Mouse (Mus musculus) heart, adult 2 months (tissue): ENCODE data around the gene Foxr1. TPM values are rescaled to one million over a fixed set of nuclear protein-coding genes. Genes with fewer than 3 reads are reported as not detected.
A peak's percentile ranks its signal among the peaks of the same experiment; 100 is the strongest.

Experiments
- DNase-seq, 2 experiments: peaks; one replicate each; pipeline ENCODE4 v3.0.0; 2021
- H3K27ac ChIP-seq: fragments of 200-600 bp; 2 replicates; pipeline ENCODE4 v1.8.1; 2022
- H3K27me3 ChIP-seq: fragments of 200-500 bp; 2 replicates; pipeline ENCODE4 v1.6.1; 2012; ENCODE audit warnings: mild to moderate bottlenecking, low read length, inconsistent platforms, mixed read lengths; ENCODE audit not compliant: control insufficient read depth, insufficient read depth
- H3K36me3 ChIP-seq: fragments of 200-500 bp; 2 replicates; pipeline ENCODE4 v1.6.1; 2012; ENCODE audit warnings: low read length, inconsistent platforms; ENCODE audit not compliant: control insufficient read depth, insufficient read depth
- H3K4me1 ChIP-seq: fragments of 200-500 bp; 2 replicates; pipeline ENCODE4 v1.6.1; 2011; ENCODE audit warnings: low read length; ENCODE audit not compliant: control insufficient read depth, insufficient read depth
- H3K4me3 ChIP-seq: fragments of 200-600 bp; 2 replicates; pipeline ENCODE4 v1.8.1; 2022
- H3K79me2 ChIP-seq: fragments of 200-500 bp; replicated peaks from 2 replicates; pipeline ENCODE4 v1.6.1; 2012; ENCODE audit warnings: mild to moderate bottlenecking, inconsistent platforms, low read length, moderate library complexity, mixed read lengths; ENCODE audit not compliant: control insufficient read depth, insufficient read depth
- H3K9ac ChIP-seq: fragments of 200-500 bp; 2 replicates; pipeline ENCODE4 v1.6.1; 2012; ENCODE audit warnings: low read depth, mild to moderate bottlenecking, control low read depth, inconsistent platforms, low read length, mixed read lengths
- CTCF ChIP-seq: fragments of 200-600 bp; IDR thresholded peaks from 2 replicates; pipeline ENCODE4 v1.8.1; 2022; ENCODE audit warnings: antibody characterized with exemption, mild to moderate bottlenecking, moderate library complexity
- EP300 ChIP-seq: fragments of 200-500 bp; IDR thresholded peaks from 2 replicates; pipeline ENCODE4 v1.6.1; 2011; ENCODE audit warnings: low read depth, low read length, control low read depth; ENCODE audit not compliant: insufficient read depth
- POLR2A ChIP-seq: fragments of 200-500 bp; IDR thresholded peaks from 2 replicates; pipeline ENCODE4 v1.6.1; 2011; ENCODE audit warnings: mild to moderate bottlenecking, low read depth, low read length, control low read depth; ENCODE audit not compliant: insufficient read depth
- WGBS: fragments of 180-500 bp; shearing (Covaris S2); methylation state at CpG from one replicate; pipeline ENCODE4 v1.1.7; 2018; 5-methylcytosine and 5-hydroxymethylcytosine counted together
- intact Hi-C: fragments of 180-260 bp; cut with DNase I; formaldehyde crosslinking; loops from one replicate; pipeline ENCODE4 v1.15.1; 2025
- polyA plus RNA-seq: library from polyadenylated mRNA; depleted of rRNA; stranded (reverse); fragments of >200 nt; gene quantifications from 2 replicates; pipeline ENCODE4 v1.2.3, GENCODE M21; 2012
- total RNA-seq, 2 experiments: library from RNA; stranded (reverse); gene quantifications; 2 replicates each; pipeline ENCODE4 v1.2.3; 2021

Foxr1 gene
- total and polyA plus RNA-seq, 3 experiments: not detected

DNA sequence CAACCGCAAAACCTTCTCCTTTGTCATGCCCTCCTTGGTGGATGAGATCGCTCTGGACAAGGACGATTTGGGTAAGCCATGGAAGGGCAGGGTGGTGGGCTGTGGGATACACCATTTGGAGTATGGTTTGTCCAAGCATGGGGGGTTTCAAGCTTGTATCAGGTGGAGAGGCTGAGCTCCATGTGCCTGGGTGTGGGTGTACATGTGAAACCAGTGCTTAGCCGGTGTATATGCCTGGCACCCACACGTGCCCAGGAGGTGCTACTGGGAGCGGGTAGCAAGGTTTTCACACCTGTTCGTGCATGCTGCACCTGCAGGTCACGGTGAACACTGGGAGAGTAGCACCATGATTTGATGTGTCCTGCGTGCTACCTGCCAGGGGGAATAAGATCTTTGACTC lies 42.4 kb downstream of the Foxr1 start:
- H3K4me3 ChIP-seq: no peak overlapping the region

DNA sequence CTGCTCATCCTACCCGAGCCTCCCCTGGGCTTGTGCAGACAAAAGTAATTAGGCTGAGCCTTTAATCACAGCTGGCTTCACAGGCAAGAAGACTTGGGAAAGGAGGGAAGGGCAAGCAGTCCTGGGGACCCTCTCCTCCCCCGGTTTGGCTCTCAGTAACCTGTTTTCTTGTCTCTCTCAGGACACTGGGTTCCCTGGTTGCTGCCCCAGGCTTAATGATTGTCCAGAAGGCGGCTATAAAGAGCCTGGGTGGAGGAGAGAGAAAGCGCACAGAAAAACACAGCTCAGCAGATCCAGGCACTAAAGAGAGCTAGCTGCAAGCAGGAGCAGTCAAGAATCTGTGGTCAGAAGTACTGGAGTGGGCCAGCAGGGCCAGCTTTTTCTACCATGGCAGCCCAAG lies 42.8 kb downstream of the Foxr1 start:
- Histone ChIP-seq H3K27me3 (no peaks in the 10 kb centered on the region), H3K27ac (no peak overlapping the region; the same call in 1 of the 2 replicates), H3K79me2 (no peaks in the 10 kb centered on the region), H3K4me3 (no peak overlapping the region), H3K4me1 (peaks cover 8% of the 10 kb centered on the region), H3K9ac (no peak overlapping the region), H3K36me3 (no peaks in the 10 kb centered on the region)
- WGBS: 44% methylated on average over 4 of the region's 4 CpGs
- intact Hi-C loops: no loop called here
- no peak for TF ChIP-seq CTCF
- no peak for TF ChIP-seq POLR2A
- TF ChIP-seq EP300: no peak
- no peak for DNase-seq

More for the DNA sequence above, 42.4 kb downstream of the Foxr1 start:
- WGBS: 85% methylated on average over 9 of the region's 9 CpGs
- H3K9ac ChIP-seq: no peak overlapping the region
- TF ChIP-seq EP300 (no peak), CTCF (no peak), POLR2A (no peak)
- peaks cover 8% of the 10 kb centered on the region for H3K4me1 ChIP-seq
- H3K27ac ChIP-seq: no peak overlapping the region
- intact Hi-C loops: no loop called here
- no peaks in the 10 kb centered on the region for H3K79me2 ChIP-seq
- DNase-seq: no peak
- no peaks in the 10 kb centered on the region for H3K36me3 ChIP-seq
- H3K27me3 ChIP-seq: no peaks in the 10 kb centered on the region

DNA sequence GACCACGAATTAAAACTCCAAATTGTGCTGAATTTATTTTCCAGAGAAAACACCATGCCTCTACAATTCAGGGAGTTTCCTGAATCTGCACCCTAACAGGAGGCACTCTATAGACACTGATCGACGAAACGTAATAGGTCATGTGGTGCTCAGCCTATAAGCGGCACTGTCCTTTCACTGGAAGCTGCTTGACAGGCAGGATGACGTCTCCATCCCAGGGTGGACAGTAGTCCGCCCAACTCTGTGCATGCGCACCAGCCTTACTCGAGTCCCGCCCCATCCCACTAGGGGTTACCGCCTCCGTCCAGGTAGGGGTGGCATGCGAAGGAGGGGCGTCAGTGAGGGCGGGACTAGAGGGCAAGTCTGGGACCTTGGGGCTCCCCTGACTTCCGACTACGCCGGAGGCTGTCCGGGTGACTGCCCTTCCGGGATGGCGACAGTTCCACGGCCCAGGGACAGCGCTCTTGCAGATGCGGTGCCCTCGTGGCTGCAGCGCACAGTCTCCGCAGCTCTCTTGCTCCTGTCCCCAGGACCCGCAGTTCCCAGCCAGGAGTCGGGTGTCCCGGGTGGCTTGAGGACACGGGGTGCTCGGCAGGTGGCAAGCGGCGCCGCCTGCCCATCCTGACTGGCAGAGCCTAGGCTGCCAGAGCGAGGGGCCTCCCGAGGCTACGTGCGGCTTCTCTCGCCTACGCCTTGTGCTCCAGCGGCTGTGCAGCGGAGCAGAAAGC lies 44.1 kb downstream of the Foxr1 start, which contains the start of gene Slc37a4:
Gene Slc37a4 (plus strand): TSS at position 169 of the 728 bp plus-strand sequence.
- Histone ChIP-seq H3K79me2 (no peaks in the 10 kb centered on the region), H3K9ac (peak within 1 kb of the TSS; percentile 77), H3K36me3 (no peaks in the 10 kb centered on the region), H3K4me1 (peaks cover 8% of the 10 kb centered on the region), H3K27ac (peak within 1 kb of the TSS; percentile 96), H3K4me3 (peak within 1 kb of the TSS; percentile 58), H3K27me3 (no peaks in the 10 kb centered on the region)
- intact Hi-C loops: no loop called here
- WGBS: under 1% methylated on average over 43 of the region's 43 CpGs
- peak; percentile 84 for TF ChIP-seq POLR2A
- TF ChIP-seq CTCF: peak; percentile 18
- TF ChIP-seq EP300: peak; percentile 71; the same call in 1 of the 2 replicates
- DNase-seq: peak; percentile 92 to 97

DNA sequence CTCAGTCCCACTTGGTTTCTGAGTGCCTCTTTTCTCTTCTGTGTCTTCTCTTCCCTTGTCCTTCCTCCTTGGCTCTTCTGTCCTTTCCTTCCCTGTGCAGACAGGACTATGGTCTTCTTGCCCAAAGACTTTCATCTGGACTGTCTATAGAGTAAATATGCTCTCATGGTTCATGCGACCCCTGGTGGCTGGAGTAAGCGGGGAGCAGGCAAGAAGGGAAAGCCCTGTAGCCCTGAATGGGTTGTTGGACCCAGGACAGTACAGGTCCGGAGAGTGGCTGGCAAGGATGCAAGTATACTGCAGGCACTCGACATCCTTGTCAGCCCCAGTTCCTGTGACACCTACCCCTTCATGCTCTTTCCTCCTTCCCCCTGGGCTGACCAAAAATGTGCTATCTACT lies 49.5 kb downstream of the Foxr1 start:
- TF ChIP-seq POLR2A: no peak
- peak; percentile 92 for TF ChIP-seq CTCF
- DNase-seq: peak; percentile 68 to 79
- Histone ChIP-seq H3K36me3 (no peaks in the 10 kb centered on the region), H3K27me3 (no peaks in the 10 kb centered on the region), H3K4me3 (no peak overlapping the region), H3K27ac (no peak overlapping the region), H3K79me2 (no peaks in the 10 kb centered on the region), H3K9ac (no peak overlapping the region), H3K4me1 (peaks cover 3% of the 10 kb centered on the region)
- intact Hi-C loops: loop anchor here (2.0 to 5.0 kb wide), 3 partner anchors 99 to 265 kb away; no protein-coding TSS in a partner anchor
- 12% methylated on average over 4 of the region's 4 CpGs for WGBS

DNA sequence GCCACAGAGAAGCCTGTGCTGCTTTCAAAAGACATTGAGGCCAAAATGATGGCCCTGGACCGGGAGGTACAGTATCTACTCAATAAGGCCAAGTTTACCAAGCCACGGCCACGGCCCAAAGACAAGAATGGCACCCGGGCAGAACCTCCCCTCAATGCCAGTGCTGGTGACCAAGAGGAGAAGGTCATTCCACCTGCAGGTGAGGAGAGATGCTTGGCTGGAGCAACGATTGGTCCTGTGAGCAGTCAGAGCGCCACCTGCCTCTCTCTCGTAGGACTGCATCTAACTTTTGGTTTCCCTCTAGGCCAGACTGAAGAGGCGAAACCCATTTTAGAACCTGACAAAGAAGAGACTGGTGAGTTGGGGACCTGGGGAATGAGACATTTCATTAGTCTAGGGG lies 51.7 kb downstream of the Foxr1 start:
- Histone ChIP-seq H3K27ac (no peak overlapping the region), H3K36me3 (no peaks in the 10 kb centered on the region), H3K27me3 (no peaks in the 10 kb centered on the region), H3K9ac (no peak overlapping the region), H3K79me2 (no peaks in the 10 kb centered on the region), H3K4me1 (no peaks in the 10 kb centered on the region), H3K4me3 (no peak overlapping the region)
- DNase-seq: peak; percentile 35 to 53
- TF ChIP-seq EP300 (no peak), CTCF (peak; percentile 79)
- WGBS: 60% methylated on average over 8 of the region's 8 CpGs
- intact Hi-C loops: loop anchor here (10.0 kb wide), 1 partner anchor 404 kb away; no protein-coding TSS in a partner anchor

DNA sequence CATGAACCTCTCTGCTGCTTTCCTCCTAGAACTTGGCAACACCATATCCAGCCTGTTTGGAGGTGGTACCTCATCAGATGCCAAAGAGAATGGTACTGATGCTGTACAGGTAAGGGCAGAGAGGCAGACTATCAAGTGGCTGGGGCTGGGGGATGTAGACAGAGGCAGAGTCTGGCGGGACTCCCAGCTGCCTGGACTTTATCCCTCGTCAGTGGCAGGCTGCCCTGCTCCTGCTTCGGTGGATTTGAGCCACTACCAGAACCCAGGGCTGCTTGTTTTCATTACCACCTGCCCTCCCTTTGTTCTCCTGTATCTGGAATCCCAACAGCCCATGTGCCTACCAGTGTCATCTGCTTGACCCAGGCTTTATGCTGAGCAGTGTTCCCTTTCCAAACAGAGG lies 53.7 kb downstream of the Foxr1 start:
- TF ChIP-seq POLR2A (no peak), CTCF (no peak), EP300 (no peak)
- Histone ChIP-seq H3K4me3 (no peak overlapping the region), H3K79me2 (no peaks in the 10 kb centered on the region), H3K4me1 (no peaks in the 10 kb centered on the region), H3K27ac (no peak overlapping the region), H3K27me3 (no peaks in the 10 kb centered on the region), H3K9ac (no peak overlapping the region), H3K36me3 (no peaks in the 10 kb centered on the region)
- WGBS: 71% methylated on average over 3 of the region's 3 CpGs
- intact Hi-C loops: loop anchor here (10.0 kb wide), 1 partner anchor 402 kb away; no protein-coding TSS in a partner anchor
- no peak for DNase-seq
